Mouse (Mus musculus): ENCODE results near the gene Aldh3a1. TPM values are rescaled to one million over a fixed set of nuclear protein-coding genes. Genes with fewer than 3 reads are reported as not detected.
A peak's percentile ranks its signal among the peaks of the same experiment; 100 is the strongest.

Gene Aldh3a1
- polyA plus RNA-seq, 1 experiment from 2014 or later: 0.07 TPM

- Histone ChIP-seq H3K9me3 (replicated peaks) (no peaks in the 10 kb centered on the region), H3K27ac (no peak overlapping the region), H3K36me3 (no peaks in the 10 kb centered on the region), H3K9ac (no peak overlapping the region), H3K4me1 (peaks cover 6% of the 10 kb centered on the region), H3K4me3 (no peak overlapping the region), H3K27me3 (replicated peaks) (no peaks in the 10 kb centered on the region; the same call in 1 of the 2 replicates), H3K4me2 (no peak overlapping the region)
- 59% methylated on average over 6 of the region's 6 CpGs for WGBS (ENCODE audit: insufficient replicate concordance)
- no peak for ATAC-seq
These were observed 17.0 kb downstream of the Aldh3a1 start for GRCm38 (mm10) chr11:61224234-61224744.

DNA sequence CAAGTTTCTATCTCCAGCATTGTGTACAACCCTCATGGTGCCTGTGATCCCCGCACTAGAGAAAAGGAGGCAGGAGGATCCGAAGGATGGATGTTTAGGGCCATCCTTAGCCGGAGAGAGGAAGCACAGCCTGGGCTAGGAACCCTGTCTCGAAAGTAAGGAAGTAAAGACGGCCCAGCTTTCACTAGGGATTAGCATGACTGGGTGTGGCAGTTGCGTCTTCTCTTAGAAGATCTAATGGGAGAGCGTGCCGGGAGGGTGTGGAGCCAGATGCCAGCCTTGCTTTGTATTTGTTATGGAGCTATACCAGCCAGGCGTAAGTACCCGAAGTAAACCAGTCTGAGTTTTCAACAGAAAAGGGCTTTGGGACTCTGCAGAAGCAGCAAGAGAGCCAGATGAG, 17.6 kb downstream of the Aldh3a1 start:
- Histone ChIP-seq H3K27ac (no peak overlapping the region), H3K36me3 (no peaks in the 10 kb centered on the region), H3K9me3 (replicated peaks) (no peaks in the 10 kb centered on the region), H3K27me3 (replicated peaks) (no peaks in the 10 kb centered on the region; the same call in 1 of the 2 replicates), H3K4me1 (peaks cover 6% of the 10 kb centered on the region), H3K9ac (no peak overlapping the region), H3K4me2 (no peak overlapping the region), H3K4me3 (no peak overlapping the region)
- 72% methylated on average over 10 of the region's 10 CpGs for WGBS (ENCODE audit: insufficient replicate concordance)
- ATAC-seq: no peak

DNA sequence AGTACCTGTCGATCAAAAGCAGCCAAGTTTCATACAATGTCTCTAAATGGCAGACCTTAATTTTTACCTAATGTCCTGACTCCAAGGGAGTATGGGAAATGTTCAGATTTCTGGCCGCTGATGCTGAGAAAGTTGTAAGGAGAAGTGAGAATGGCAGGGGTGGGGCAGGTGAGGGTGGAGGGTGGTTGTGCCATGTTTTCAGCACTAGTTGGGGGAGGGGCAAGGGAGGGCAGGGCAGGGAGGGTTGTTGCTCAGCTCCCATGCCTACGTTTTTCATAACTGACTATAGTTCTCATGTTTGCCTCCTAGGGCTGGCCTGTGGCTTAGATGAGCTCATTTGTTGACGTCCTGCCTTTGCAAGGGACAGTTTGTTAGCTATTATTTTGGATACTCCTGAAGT, 18.2 kb downstream of the Aldh3a1 start:
- Histone ChIP-seq H3K4me2 (no peak overlapping the region), H3K36me3 (no peaks in the 10 kb centered on the region), H3K27me3 (replicated peaks) (no peaks in the 10 kb centered on the region; the same call in 1 of the 2 replicates), H3K4me3 (no peak overlapping the region), H3K9ac (no peak overlapping the region), H3K9me3 (replicated peaks) (no peaks in the 10 kb centered on the region), H3K4me1 (peaks cover 6% of the 10 kb centered on the region), H3K27ac (no peak overlapping the region)
- no peak for ATAC-seq
- WGBS (ENCODE audit: insufficient replicate concordance): 63% methylated on average over 4 of the region's 4 CpGs

DNA sequence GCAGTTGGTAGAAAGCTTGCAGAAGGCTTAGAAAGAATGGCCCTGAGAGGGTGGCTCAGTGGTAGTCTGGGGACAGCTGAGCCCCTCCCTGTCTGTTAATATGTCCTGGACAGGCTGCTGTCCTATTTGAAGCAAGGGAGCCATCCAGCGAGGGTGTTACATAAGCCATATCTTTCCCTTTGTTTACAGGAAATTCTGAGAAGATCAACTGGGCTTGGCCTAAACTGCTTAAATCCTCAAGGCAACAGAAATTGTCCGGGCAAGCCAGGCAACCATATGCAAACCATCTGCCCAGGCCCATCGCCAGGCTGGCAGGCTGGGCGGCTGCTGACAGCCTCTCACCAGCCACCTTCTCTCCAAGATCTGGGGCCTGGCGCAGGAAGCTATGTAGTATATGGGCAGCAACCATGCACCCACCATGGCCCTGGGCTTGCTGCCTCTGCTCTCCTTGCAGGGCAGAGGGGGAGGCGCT, 18.6 kb downstream of the Aldh3a1 start:
- H3K9ac ChIP-seq: no peak overlapping the region
- no peaks in the 10 kb centered on the region for H3K36me3 ChIP-seq
- no peak overlapping the region for H3K27ac ChIP-seq
- no peak overlapping the region for H3K4me3 ChIP-seq
- no peaks in the 10 kb centered on the region for H3K9me3 ChIP-seq (replicated peaks)
- peaks cover 6% of the 10 kb centered on the region for H3K4me1 ChIP-seq
- no peak for ATAC-seq
- 64% methylated on average over 6 of the region's 6 CpGs for WGBS (ENCODE audit: insufficient replicate concordance)
- H3K4me2 ChIP-seq: no peak overlapping the region
- H3K27me3 ChIP-seq (replicated peaks): peaks cover 2% of the 10 kb centered on the region; the same call in 1 of the 2 replicates

DNA sequence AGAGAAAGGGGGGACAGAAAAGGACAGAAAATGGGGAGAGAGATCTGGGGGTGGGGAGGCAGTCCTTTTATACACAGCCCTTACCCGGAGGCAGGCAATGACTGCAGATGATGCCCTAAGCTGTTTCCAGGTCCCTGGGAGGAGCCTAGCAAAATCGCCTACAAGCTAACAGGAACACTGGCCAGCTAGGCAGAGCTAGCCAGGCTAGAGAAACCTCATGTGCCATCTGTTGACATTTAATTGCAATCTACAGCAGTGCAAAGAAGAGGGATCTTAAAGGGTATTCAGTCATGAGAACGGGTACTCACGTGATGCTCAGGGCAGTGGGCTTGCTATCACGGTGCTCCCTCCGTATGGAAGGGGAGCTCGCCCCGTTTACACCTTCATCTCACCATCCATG, 20.5 kb downstream of the Aldh3a1 start:
- H3K4me1 ChIP-seq: peaks cover 5% of the 10 kb centered on the region
- H3K9ac ChIP-seq: no peak overlapping the region
- no peak overlapping the region for H3K4me2 ChIP-seq
- H3K27ac ChIP-seq: no peak overlapping the region
- 74% methylated on average over 8 of the region's 8 CpGs for WGBS (ENCODE audit: insufficient replicate concordance)
- no peak for ATAC-seq
- H3K27me3 ChIP-seq (replicated peaks): peaks cover 14% of the 10 kb centered on the region
- H3K9me3 ChIP-seq (replicated peaks): no peaks in the 10 kb centered on the region
- no peak overlapping the region for H3K4me3 ChIP-seq
- no peaks in the 10 kb centered on the region for H3K36me3 ChIP-seq

- no peak overlapping the region for H3K27ac ChIP-seq
- H3K9ac ChIP-seq: no peak overlapping the region
- WGBS (ENCODE audit: insufficient replicate concordance): 59% methylated on average over 3 of the region's 3 CpGs
- peaks cover 20% of the 10 kb centered on the region for H3K27me3 ChIP-seq (replicated peaks)
- H3K36me3 ChIP-seq: no peaks in the 10 kb centered on the region
- ATAC-seq: no peak
- no peak overlapping the region for H3K4me2 ChIP-seq
- no peak overlapping the region for H3K4me3 ChIP-seq
- H3K4me1 ChIP-seq: peaks cover under 1% of the 10 kb centered on the region; the same call in 1 of the 2 replicates
- no peaks in the 10 kb centered on the region for H3K9me3 ChIP-seq (replicated peaks)
These were observed 21.1 kb downstream of the Aldh3a1 start for GRCm38 (mm10) chr11:61228406-61228805.

DNA sequence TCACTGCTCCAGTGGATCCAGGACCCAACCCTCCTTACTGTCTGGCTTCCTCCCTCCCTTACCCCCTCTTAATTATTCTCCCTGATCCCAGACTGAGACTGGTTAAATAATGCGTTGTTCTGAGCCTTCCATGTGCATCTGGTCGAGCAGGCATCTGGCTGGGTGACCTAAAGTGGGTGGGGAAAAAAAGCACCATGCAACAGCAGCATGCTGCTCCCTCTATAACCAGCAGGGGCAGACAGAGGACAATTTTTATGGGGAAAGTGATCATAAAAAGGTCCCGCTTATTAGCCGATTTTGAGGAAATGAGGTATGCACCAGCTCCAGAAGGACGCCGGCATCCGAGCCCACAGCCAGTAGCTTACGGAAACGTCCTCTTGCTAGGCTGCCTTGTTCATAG, 24.0 kb downstream of the Aldh3a1 start:
- Histone ChIP-seq H3K27ac (no peak overlapping the region), H3K4me2 (no peak overlapping the region), H3K27me3 (replicated peaks) (peaks cover 31% of the 10 kb centered on the region), H3K4me3 (no peak overlapping the region), H3K36me3 (no peaks in the 10 kb centered on the region), H3K4me1 (no peaks in the 10 kb centered on the region), H3K9ac (no peak overlapping the region), H3K9me3 (replicated peaks) (no peaks in the 10 kb centered on the region)
- ATAC-seq: no peak
- 13% methylated on average over 9 of the region's 9 CpGs for WGBS (ENCODE audit: insufficient replicate concordance)

- H3K4me2 ChIP-seq: no peak overlapping the region
- peaks cover 31% of the 10 kb centered on the region for H3K27me3 ChIP-seq (replicated peaks)
- peak; percentile 35; the same call in 1 of the 2 replicates for ATAC-seq
These were observed 26.8 kb downstream of the Aldh3a1 start for GRCm38 (mm10) chr11:61234174-61234573.

GRCm38 (mm10) chr11:61236015-61236414, 28.7 kb downstream of the Aldh3a1 start:
- Histone ChIP-seq H3K4me1 (no peaks in the 10 kb centered on the region), H3K27me3 (replicated peaks) (peaks cover 28% of the 10 kb centered on the region), H3K4me2 (no peak overlapping the region), H3K27ac (no peak overlapping the region), H3K36me3 (no peaks in the 10 kb centered on the region), H3K4me3 (no peak overlapping the region), H3K9ac (no peak overlapping the region), H3K9me3 (replicated peaks) (no peaks in the 10 kb centered on the region)
- no peak for ATAC-seq
- 66% methylated on average over 3 of the region's 3 CpGs for WGBS (ENCODE audit: insufficient replicate concordance)

More at GRCm38 (mm10) chr11:61234174-61234573, 26.8 kb downstream of the Aldh3a1 start:
- H3K9me3 ChIP-seq (replicated peaks): no peaks in the 10 kb centered on the region
- no peak overlapping the region for H3K9ac ChIP-seq
- no peak overlapping the region for H3K4me3 ChIP-seq
- no peak overlapping the region for H3K27ac ChIP-seq
- 45% methylated on average over 5 of the region's 5 CpGs for WGBS (ENCODE audit: insufficient replicate concordance)
- no peaks in the 10 kb centered on the region for H3K4me1 ChIP-seq
- no peaks in the 10 kb centered on the region for H3K36me3 ChIP-seq

DNA sequence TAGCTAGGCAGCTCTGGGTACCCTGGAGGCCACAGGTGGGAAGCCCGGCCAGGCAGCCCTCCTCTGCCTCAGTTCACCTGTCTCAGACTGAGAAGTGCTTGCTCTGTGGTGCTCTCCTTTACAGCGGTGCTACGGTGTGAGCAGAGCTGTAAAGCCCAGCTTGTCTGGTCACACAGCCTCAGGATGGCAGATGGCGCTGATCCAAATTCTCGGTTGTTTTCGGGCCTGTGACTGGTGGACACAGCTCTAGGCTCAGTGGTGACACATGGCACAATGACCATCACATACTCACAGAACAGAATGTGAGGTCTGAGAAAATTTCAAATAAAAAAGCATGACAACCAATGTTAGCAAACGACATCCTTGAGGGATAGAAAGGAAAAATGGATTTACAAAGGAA, 37.1 kb downstream of the Aldh3a1 start:
- no peaks in the 10 kb centered on the region for H3K4me1 ChIP-seq
- 75% methylated on average over 7 of the region's 7 CpGs for WGBS (ENCODE audit: insufficient replicate concordance)
- no peaks in the 10 kb centered on the region for H3K27me3 ChIP-seq (replicated peaks)
- H3K4me2 ChIP-seq: no peak overlapping the region
- H3K36me3 ChIP-seq: peaks cover 33% of the 10 kb centered on the region
- H3K4me3 ChIP-seq: no peak overlapping the region
- no peak overlapping the region for H3K9ac ChIP-seq
- H3K9me3 ChIP-seq (replicated peaks): no peaks in the 10 kb centered on the region
- no peak for ATAC-seq
- no peak overlapping the region for H3K27ac ChIP-seq

- no peak overlapping the region for H3K4me2 ChIP-seq
- H3K4me3 ChIP-seq: no peak overlapping the region
- 70% methylated on average over 10 of the region's 10 CpGs for WGBS (ENCODE audit: insufficient replicate concordance)
- no peaks in the 10 kb centered on the region for H3K27me3 ChIP-seq (replicated peaks)
- peaks cover 77% of the 10 kb centered on the region for H3K36me3 ChIP-seq
- 0 out of 2 replicates have a peak, but pooled peaks cover 5% of the 10 kb centered on the region for H3K4me1 ChIP-seq
- H3K27ac ChIP-seq: no peak overlapping the region
- no peak overlapping the region for H3K9ac ChIP-seq
- H3K9me3 ChIP-seq (replicated peaks): no peaks in the 10 kb centered on the region
- no peak for ATAC-seq
These were observed 44.4 kb downstream of the Aldh3a1 start for GRCm38 (mm10) chr11:61251741-61252140.

GRCm38 (mm10) chr11:61252807-61253206, 45.5 kb downstream of the Aldh3a1 start:
- 78% methylated on average over 12 of the region's 12 CpGs for WGBS (ENCODE audit: insufficient replicate concordance)
- H3K4me3 ChIP-seq: no peak overlapping the region
- H3K9me3 ChIP-seq (replicated peaks): no peaks in the 10 kb centered on the region
- peaks cover 83% of the 10 kb centered on the region for H3K36me3 ChIP-seq
- H3K9ac ChIP-seq: no peak overlapping the region
- H3K4me1 ChIP-seq: 0 out of 2 replicates have a peak, but pooled peaks cover 5% of the 10 kb centered on the region
- ATAC-seq: no peak
- no peak overlapping the region for H3K4me2 ChIP-seq
- H3K27me3 ChIP-seq (replicated peaks): no peaks in the 10 kb centered on the region
- H3K27ac ChIP-seq: no peak overlapping the region

DNA sequence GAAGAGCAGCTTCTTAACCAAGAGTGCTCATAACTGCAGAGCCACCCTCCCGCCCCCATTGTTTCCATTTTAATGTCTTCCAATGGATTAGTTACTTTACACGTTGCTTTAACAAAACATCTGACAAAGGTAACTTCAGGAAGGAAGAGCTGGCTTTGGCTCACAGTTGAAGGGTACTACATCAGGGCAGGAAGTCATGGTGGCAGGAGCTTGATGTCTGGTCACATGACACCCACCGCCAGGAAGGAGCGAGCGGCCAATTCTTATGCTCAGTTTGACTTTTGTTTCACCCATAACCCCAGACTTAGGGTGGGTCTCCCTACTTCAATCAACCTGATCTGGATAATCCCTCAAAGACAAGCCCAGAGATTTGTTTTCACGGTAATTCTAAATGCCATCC, 51.8 kb downstream of the Aldh3a1 start:
- Histone ChIP-seq H3K4me3 (no peak overlapping the region), H3K9ac (no peak overlapping the region), H3K27ac (no peak overlapping the region), H3K9me3 (replicated peaks) (no peaks in the 10 kb centered on the region), H3K36me3 (peaks cover 88% of the 10 kb centered on the region), H3K4me2 (no peak overlapping the region), H3K27me3 (replicated peaks) (no peaks in the 10 kb centered on the region), H3K4me1 (0 out of 2 replicates have a peak, but pooled peaks cover 5% of the 10 kb centered on the region)
- ATAC-seq: no peak
- 84% methylated on average over 6 of the region's 6 CpGs for WGBS (ENCODE audit: insufficient replicate concordance)

Data from liver, embryonic 12.5 days (tissue).